Mouse (Mus musculus) v-Abl transformed pro-B cells (cell line): ENCODE data around the gene Lag3.

Source experiments
- in situ Hi-C, 2 experiments: fragments of 400-800 bp; cut with MboI; formaldehyde crosslinking; loops; one replicate each; pipeline ENCODE4 v1.15.1; 2025; ENCODE audit not compliant: unreplicated experiment in 2 of 2

Gene Lag3

DNA sequence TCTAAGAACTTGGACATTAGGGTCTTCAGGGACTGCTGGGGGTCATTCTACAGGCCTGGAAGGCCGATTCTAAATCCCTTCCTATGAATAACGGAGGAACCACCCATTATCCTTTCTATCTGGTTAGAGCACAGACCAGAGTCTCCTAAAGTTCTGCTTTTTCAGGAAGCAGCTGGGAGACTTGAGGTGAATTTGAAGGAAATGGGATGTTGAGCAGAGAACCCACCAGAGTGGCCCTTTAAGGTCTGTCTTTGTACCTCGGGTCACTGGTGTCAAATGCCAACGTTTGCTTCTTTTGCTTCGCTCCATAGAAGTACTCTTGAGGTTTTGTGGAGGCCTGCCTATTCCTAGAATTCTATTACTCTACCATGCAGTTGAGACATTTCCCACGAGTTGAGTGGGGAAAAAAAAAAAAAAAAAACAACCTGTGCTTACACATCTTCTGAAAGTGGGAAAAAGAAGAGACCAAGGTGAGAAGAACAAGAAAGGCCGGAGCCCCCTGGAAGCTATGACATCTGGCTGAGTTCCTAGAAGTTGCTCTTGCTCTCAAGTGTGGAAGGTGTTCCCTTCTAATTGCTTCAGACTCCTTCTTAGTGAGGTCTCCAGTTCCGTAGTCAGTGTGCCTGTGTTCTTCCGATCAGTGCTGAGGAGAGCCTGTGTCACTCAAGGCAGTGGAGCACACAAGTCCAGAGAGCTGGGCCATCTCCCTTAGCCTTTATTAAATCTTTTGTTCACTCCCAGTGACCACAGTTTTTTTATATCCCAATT lies 9.0 kb upstream of the Lag3 start:
- in situ Hi-C loops, result loop anchor here in 1 of 2 experiments (25.0 kb wide), 2 partner anchors 117 to 342 kb away; partner anchors contain the start of genes Acrbp and Ing4

DNA sequence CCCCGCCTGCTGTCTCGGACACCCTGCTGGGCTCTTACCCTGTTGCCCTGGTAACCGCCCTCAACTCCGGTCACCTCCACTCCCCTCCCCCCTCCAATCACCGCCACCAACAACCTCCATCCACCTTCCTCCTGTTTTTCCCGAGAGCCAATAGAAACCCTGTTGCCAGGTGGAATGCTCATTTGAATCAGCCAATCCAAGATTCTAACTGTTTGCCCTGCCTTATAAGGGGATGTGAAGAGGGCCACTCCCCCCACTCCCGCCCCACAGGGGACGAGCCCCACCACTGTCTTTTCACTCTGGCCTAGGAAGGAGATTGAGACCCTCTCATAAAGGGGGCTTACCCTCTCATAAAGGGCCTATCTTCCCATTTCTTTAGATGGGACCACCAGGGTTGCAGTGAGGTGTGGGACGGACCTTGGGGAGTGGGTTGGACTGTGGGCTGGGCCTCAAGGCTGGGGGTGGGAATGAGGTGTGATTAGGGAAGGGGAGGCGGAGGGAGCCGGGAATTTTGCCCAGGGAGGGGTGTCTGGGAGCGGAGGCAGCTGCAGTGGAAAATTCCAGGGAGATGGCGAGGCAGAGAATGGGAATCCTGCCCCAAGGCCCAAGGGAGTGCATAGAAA lies 8.3 kb upstream of the Lag3 start, which contains the start of gene Ptms:
Ptms (minus strand) TSS at position 409 of the 623 bp plus-strand sequence.
- in situ Hi-C loops, result loop anchor here in 1 of 2 experiments (25.0 kb wide), 2 partner anchors 117 to 342 kb away; partner anchors contain the start of genes Acrbp and Ing4

DNA sequence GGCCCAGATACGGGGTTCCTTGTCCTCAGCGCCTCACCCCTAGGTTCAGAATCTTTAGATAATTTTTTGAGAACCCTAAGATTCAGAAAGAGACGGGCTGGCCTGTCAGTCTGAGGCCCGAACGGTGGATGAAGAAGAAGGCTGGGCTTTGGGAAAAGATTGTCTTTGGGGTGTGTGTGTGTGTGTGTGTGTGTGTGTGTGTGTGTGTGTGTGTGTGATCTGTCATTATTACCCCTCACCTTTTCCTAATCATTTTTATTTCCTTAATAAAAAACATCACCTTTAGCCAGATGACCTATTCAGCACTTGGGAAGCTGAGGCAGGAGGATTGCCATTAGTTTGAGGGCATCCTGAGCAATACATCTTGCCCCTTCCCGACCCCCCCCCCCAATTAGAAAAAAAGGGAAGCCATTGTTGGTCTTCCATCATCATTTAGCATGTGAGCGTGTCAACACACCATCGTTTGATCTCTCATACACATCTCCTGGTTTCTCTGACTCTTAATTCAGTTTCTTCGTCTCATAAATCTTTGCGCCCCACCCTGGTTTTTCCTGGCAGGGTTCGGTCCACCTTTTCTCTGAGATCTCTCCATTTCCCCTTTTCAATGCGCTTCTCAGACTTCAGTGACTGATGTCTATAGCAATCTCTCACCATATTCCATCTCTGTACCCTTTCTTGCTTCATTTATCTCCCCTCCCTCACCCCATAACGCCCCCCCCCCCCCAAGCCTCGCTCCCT lies 7.6 kb upstream of the Lag3 start:
- in situ Hi-C loops, result loop anchor here in 1 of 2 experiments (25.0 kb wide), 2 partner anchors 118 to 343 kb away; partner anchors contain the start of genes Acrbp and Ing4

DNA sequence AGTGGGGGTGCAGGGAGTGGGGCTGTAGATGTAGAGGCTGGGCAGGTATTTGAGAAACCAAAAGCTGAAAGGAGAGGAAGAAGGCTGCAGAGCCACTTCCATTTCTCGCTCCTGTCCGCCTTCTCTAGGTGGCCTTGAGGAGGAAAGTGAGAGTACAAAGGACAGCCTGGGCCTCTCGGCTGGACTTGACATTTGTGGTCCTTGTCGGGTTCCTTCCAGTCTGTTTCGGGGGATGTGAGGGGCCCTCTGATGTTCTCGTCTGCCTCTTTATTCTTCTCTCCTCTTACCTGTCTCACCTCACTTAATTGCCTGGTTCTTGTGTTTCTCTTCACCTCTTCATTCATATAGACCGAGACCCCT lies 6.8 kb upstream of the Lag3 start:
- in situ Hi-C loops, result loop anchor here in 1 of 2 experiments (25.0 kb wide), 2 partner anchors 119 to 344 kb away; partner anchors contain the start of genes Acrbp and Ing4

DNA sequence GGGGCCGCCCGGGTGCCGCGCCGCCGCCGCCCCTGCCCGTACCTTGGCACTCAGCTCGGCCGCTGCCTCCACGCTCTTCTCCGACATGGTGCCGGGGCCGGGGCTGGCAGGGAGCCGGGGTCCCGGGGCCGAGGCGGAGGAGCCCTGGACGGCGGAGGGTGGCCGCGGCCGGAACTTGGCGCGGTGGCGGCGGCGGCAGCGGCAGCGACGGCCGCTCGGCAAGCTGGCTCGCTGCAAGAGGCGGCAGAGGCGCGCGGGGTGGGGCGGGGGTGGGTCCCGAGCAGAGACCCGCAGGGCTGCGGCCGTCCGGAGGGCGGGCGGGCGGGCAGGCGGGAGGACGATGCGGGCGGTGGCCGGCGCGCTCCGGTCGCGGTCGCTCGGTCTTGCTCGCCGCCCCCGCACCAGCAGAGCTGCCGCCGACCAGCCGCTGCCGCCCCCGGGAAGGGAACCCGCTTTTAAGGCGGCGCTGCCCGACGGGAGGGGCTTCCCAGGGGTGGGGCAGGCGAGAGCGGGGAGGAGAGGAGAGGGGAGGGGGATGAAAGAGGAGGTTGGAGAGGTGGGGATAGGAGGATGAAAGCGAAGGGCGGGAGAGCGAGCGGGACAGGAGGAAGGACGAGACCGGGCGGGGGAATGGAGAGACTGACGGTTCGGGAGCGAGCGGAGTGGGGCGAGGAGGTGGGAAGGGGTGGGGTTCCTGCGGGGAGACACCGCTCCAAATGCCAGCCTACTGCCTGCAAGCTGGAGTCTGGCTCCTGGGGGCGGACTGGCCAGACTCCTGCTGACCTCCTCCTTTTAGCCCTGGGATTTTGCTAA lies 6.2 kb upstream of the Lag3 start:
- in situ Hi-C loops, result loop anchor here in 1 of 2 experiments (25.0 kb wide), 2 partner anchors 120 to 345 kb away; partner anchors contain the start of genes Acrbp and Ing4

DNA sequence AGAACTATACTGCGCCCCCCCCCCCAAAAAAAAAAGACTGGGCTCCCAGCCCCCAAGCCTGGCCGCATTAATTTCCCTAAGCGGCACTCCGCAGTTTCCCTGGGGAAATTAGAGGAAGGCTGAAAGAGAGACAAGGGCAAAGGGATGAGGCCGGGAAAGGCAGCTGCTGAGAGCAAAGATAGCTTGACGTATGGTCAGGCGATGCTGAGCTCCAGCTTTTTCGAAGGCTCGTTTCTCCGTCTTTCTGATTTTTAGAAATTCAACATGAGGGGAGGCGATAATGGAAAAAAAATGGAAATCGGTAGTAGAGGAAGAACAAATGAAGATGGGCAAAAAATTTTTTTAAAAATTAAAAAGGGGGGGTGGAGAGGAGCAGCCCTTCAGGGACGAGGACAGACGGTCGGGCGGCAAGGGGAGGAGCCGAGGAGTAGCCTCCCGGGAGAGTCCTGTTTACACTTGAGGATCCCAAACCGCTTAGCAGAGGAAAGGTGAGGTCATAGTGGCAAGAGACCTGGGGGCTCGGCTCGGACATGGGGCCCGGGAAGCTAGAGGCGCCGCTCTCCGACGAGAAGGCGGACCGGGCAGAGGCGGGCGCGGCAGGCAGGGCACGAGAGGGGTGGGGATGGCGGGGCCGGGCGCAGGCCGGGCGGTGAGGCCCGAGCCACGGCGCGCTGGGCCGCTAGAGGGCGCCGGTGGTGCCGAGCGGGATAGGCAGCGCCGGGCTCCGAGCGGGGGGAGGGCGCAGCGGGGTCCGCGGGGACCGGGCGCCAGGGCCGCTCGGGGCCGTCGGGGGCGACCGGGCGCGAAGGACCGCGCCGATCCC lies 5.4 kb upstream of the Lag3 start:
- in situ Hi-C loops, result loop anchor here in 1 of 2 experiments (25.0 kb wide), 2 partner anchors 120 to 345 kb away; partner anchors contain the start of genes Acrbp and Ing4

DNA sequence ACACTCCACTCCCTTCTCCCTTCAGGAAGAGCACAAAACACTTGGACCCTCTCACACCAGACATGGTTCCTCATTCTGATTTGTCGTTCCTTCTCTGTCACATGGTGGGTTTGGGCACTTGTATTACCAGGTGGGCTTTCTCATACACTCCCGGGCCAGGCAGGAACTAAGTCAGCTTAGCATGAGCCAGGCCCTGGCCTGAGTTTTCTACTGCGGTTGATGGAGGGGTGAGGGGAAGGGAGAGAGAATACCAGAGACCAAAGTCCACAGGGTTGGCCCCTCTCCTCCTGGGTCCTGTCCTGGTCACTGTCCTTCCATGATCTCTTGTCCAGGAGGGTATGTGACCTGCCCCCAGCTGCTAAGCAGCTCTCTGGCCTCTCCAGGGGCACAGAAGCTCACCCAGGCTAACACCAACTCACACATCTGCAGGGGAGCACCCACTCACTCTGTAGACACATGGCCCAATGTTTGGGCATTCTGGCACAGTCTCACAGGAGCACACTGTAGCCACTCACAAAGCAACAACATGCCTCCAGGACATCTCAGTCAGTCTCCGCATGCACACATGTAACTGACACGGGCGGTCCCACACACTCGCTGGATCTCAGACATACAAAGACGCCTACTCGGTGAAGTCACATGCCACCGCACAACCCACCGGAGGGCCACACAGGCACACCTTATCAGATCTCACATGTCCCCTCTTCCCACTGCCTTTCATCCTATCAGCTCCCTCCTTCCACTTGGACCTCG lies 4.6 kb upstream of the Lag3 start:
- in situ Hi-C loops, result loop anchor here in 1 of 2 experiments (25.0 kb wide), 2 partner anchors 121 to 346 kb away; partner anchors contain the start of genes Acrbp and Ing4

DNA sequence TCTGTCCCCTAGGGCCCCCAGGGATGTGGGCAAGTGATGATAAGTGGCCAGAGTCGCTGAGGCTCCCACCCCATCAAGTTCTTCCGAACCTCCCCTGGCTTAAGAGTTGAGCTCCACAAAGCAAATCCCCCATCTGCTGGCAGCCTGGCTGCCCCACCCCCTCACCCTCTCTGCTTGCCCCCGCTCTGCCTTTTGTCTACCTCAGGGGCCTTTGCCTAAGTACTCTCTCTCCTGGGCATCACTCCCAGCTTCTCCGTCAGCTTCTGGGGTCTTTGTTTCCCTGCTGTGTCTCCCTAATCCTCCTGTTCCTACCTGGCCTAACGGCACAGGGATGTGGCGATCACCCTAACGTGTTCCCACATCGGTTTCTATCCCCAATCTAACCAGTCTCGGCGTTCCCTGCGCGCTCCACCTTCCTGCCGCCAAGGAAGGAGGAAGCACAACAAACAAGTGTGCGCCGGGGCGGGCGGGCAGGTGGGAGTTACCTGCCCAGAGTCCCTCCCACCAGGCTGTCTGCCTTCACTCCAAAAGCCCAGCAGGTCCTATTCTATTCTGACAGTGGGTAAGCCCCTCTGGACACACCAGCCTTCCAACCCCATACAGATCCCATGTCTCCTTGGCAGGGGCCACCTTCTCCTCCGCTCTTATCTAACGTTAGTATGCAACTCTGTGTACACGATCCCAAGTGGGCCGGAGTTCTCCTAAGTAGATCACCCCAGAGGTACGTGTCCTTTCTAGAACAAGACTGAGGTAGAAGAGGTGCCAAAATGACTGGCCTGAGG lies 3.8 kb upstream of the Lag3 start:
- in situ Hi-C loops, result loop anchor here in 1 of 2 experiments (25.0 kb wide), 2 partner anchors 122 to 347 kb away; partner anchors contain the start of genes Acrbp and Ing4

DNA sequence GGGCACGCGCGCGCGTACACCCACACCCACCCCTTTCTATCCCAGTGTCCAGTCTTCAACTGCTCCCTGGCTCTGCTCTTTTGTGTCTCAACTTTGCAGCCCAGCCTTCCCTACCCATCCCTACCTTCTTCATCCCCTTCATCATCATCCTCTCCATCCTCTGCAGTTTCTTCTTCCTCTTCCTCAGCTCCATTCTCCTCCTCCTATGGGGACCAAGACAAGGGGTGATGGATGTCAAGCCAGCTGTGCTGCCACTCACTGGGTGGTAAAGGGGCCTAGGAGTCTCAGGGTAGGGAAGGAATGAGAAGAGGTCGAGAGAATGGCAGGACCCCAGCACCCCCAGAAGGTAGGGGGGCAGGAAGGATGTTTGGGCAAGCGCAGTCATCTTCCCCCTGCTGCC lies 3.0 kb upstream of the Lag3 start:
- in situ Hi-C loops, result loop anchor here in 1 of 2 experiments (25.0 kb wide), 2 partner anchors 123 to 348 kb away; partner anchors contain the start of genes Acrbp and Ing4

DNA sequence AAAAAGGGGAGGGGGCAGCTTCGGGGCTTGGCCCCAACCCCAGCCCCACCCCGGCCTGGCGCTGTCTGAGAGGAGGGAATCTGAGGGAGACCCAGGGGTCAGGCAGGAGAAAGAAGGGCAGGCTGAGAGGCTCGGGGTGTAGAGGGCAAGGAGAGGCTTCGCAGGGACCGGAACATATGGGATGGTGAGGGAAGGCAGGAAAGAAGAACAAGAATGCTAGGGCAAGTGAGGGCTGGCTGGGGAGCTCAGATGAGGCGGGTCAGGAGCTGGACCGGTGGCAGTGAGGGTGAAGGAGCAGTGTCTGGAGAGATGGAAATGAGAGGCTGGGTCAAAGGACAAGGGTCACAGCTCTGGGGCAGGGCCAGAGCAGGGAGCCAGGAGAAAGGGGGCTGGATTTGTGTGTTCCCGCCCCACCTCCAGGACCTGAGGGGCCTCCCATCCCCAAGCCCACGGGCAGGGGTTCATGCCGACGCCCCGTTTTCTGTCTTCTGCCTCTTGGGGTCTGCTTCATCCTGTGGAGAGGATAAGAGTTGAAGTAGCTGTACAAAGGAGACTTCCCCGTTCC lies 2.3 kb upstream of the Lag3 start:
- in situ Hi-C loops, result loop anchor here in 1 of 2 experiments (25.0 kb wide), 2 partner anchors 123 to 348 kb away; partner anchors contain the start of genes Acrbp and Ing4

DNA sequence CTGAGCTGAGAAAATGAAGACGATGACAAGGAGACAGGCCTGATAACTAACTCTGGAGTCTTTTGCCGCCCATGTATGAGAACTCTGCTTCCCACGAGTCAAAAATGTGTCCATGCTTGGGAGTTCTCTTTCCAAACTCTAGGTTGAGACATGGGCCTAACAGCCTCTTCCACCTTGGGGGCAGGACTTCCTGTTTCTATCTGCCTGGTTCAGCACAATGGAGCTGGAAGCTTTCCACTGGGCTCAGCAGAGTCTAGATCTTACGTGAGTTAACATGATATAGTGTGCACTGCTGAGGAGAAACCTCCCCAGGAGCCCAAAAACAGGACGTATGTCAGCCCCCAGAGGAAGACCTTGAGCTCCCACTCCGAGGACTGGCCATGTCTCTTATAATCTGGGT lies 1.7 kb upstream of the Lag3 start:
- in situ Hi-C loops, result loop anchor here in 1 of 2 experiments (25.0 kb wide), 2 partner anchors 124 to 349 kb away; partner anchors contain the start of genes Acrbp and Ing4

DNA sequence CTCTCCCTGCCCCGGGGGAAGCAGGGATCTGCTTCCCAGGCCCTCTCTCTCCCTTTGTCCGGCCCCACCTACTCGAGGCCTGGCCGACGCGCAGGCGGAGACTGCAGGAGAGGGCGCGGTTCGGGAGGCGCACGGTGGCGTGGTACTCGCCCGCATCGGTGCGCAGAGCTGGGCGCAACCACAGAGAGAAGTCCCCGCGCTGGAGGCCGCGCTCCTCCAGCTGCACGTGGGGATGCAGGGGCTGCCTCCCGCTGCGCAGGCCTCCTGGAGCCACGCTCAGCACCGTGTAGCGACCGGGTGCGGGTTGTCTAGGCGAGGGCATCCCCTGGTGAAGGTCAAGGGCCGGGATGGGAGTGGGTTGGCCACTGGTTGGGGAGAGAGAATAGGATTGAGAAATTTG lies 1.5 kb downstream of the Lag3 start:
- in situ Hi-C loops, result loop anchor here in 1 of 2 experiments (25.0 kb wide), 2 partner anchors 127 to 352 kb away; partner anchors contain the start of genes Acrbp and Ing4

DNA sequence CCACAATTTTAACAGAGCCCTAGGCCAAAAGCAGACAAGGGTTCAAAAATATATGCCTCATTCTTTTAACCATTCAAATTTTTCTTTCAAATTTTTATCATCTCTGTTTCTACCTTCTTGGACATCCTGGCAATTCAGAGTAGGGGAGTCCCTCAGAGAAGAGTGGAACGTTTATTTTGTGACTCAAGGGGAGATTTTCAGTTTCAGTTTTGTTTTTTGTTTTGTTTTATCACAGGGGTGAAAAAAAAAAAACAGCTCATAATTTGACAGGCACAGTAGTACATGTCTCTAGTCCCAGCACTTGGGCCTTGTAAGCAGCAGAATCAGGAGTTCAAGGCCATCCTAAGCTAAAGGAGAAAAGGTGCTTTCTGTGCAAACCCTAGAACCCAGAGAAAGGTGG lies 3.7 kb downstream of the Lag3 start:
- in situ Hi-C loops, result loop anchor here (10.0 to 25.0 kb wide), 5 partner anchors 127 to 355 kb away; partner anchors contain the start of genes Ing4 (in 2 of the 2) and Acrbp (in 1 of the 2)

DNA sequence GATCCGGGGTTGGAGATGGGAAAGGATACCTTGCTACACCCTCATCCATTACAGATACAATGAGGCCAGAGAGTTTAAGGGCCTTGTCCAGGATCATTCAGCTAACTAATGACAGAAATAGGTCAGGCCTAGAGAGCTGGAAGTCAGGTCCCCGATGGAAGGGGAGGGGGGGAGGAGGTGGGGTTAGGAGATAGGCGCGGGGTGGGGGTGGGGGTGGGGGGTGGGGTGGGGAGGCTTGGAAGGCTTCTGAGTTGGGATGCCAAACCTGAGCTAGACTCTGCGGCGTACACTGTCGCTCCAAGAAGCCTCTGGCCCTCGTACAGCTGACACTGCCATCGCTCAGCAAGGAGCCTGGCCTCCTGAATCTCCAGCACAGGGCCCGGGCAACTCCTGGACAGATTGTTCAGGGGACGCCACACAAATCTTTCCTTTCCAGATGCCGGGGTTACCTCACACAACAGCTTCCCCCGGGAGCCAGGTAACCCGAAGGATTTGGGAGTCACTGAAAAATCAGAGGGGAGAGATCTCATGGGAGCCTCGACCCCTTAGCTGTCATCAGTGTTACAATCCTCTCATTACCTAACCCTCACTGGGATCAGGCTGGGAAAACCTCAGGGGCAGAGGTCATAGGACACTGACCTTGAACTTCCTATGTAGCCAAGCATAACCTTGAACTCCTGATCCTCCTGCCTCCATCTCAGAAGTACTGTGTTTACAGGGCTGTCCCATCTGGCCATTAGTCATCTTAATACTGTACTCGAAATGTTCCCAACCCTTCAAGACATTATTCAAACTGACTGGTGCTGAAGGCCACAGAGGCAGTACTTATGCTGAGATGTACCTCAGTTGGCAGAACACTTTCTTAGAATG lies 6.3 kb downstream of the Lag3 start:
- in situ Hi-C loops, result loop anchor here (10.0 to 25.0 kb wide), 5 partner anchors 130 to 357 kb away; partner anchors contain the start of genes Ing4 (in 2 of the 2) and Acrbp (in 1 of the 2)
